Mouse (Mus musculus): ENCODE results near the gene Pgm2.

The Pgm2 gene

GRCm38 (mm10) chr5:64146384-64147005, 53.7 kb downstream of the Pgm2 start:
- no peak for DNase-seq (ENCODE audit: low spot score in 2 of 2)

GRCm38 (mm10) chr5:64149184-64150127, 56.7 kb downstream of the Pgm2 start:
- no peak for DNase-seq (ENCODE audit: low spot score in 2 of 2)

GRCm38 (mm10) chr5:64153319-64153718, 60.6 kb downstream of the Pgm2 start:
- no peak for DNase-seq (ENCODE audit: low spot score in 2 of 2)

GRCm38 (mm10) chr5:64155861-64156550, 63.3 kb downstream of the Pgm2 start, which contains the start of gene Tbc1d1:
Tbc1d1 (plus strand) TSS chr5:64156305.
- DNase-seq (ENCODE audit: low spot score in 2 of 2): peak; percentile 51 to 73

- DNase-seq (ENCODE audit: low spot score in 2 of 2): no peak
Measured at GRCm38 (mm10) chr5:64156579-64156978, 63.8 kb downstream of the Pgm2 start.

- DNase-seq (ENCODE audit: low spot score in 2 of 2): no peak
Measured at GRCm38 (mm10) chr5:64157926-64158325, 65.2 kb downstream of the Pgm2 start.

GRCm38 (mm10) chr5:64158501-64158900, 65.8 kb downstream of the Pgm2 start:
- no peak for DNase-seq (ENCODE audit: low spot score in 2 of 2)

- peak in 1 of 2 experiments; percentile 68 for DNase-seq (ENCODE audit: low spot score in 2 of 2)
Measured at GRCm38 (mm10) chr5:64159065-64159780, 66.5 kb downstream of the Pgm2 start.

GRCm38 (mm10) chr5:64159781-64160704, 67.3 kb downstream of the Pgm2 start:
- DNase-seq (ENCODE audit: low spot score in 2 of 2): peak; percentile 60 to 86

GRCm38 (mm10) chr5:64160705-64161391, 68.1 kb downstream of the Pgm2 start:
- DNase-seq (ENCODE audit: low spot score in 2 of 2): peak in 1 of 2 experiments; percentile 69

GRCm38 (mm10) chr5:64161917-64162316, 69.2 kb downstream of the Pgm2 start:
- DNase-seq (ENCODE audit: low spot score in 2 of 2): no peak

GRCm38 (mm10) chr5:64162582-64162981, 69.8 kb downstream of the Pgm2 start:
- DNase-seq (ENCODE audit: low spot score in 2 of 2): no peak

- no peak for DNase-seq (ENCODE audit: low spot score in 2 of 2)
Measured at GRCm38 (mm10) chr5:64164414-64164813, 71.7 kb downstream of the Pgm2 start.

GRCm38 (mm10) chr5:64165826-64166225, 73.1 kb downstream of the Pgm2 start:
- DNase-seq (ENCODE audit: low spot score in 2 of 2): no peak

- no peak for DNase-seq (ENCODE audit: low spot score in 2 of 2)
Measured at GRCm38 (mm10) chr5:64168990-64169540, 76.3 kb downstream of the Pgm2 start.

GRCm38 (mm10) chr5:64172884-64173283, 80.1 kb downstream of the Pgm2 start:
- no peak for DNase-seq (ENCODE audit: low spot score in 2 of 2)

- no peak for DNase-seq (ENCODE audit: low spot score in 2 of 2)
Measured at GRCm38 (mm10) chr5:64173302-64173701, 80.6 kb downstream of the Pgm2 start.

- DNase-seq (ENCODE audit: low spot score in 2 of 2): no peak
Measured at GRCm38 (mm10) chr5:64174429-64174935, 81.7 kb downstream of the Pgm2 start.

Measured in spleen, postnatal 4 days (tissue).